Mouse (Mus musculus): ENCODE measurements around the gene Gm49366. TPM values are rescaled to one million over a fixed set of nuclear protein-coding genes. Genes with fewer than 3 reads are reported as not detected.
"Not testable (repeated sequence)": the region's sequence is repeated elsewhere in the genome, so short reads cannot be mapped to it uniquely, and the experiment has no call there.

Gm49366 gene
- total RNA-seq, 2 experiments from 2014 or later = 0.76 TPM; not detected in 1

DNA sequence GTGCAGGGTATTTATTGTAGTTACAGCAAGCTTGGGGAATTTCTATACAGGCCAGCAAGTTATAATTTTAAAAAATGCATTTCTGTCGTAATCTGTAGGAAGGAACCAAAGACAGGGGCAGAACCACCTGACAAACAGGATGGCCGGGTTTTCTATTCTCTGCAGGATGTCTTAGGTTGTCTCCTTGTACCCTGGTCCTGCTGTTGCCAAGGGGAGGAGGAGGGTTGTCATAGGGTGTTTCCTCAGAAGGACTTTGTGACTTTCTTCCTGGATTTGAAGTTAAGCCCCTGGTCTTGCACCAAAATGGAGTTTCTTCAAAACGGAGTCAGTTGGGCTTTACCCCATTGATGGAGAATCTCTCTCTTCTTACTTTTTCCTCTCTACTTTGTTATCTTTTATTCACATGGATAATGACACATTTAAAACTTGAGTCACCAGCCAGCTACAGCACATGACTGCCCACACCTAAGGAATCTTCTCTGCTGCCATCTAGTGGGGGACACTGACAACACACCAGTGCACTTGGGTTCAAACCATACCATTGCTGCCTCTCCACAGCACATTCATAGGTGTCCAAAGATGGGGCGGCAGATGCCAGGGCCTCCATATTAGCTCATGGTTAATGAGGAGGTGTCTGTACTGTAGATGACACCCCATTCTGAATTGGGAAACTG is 7.9 kb upstream of the Gm49366 start:
- intact Hi-C loops (cut with DNase I) = loop anchor here (1.0 to 10.0 kb wide), 3 partner anchors 57 to 318 kb away; no protein-coding TSS in a partner anchor
- DNase-seq = peak; percentile 81

DNA sequence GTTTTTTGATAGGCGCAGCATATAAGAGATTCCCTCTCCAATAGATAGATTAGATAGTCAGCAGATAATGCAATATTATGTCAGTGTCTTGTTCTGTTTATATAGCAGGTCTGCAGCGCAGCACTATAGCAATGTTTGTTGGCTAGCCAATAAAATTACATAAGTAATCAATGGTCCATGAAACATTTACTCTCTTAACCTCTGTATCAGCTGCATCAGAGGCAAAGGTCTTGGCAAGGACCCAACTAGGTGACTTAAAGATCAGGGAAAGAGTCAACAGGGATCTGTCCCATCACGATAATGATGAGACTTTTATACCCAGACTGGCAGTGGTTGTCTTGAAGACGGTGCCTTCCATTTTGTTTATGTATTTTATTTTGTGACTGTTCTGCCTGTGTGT is 5.9 kb upstream of the Gm49366 start:
- DNase-seq = no peak
- intact Hi-C loops (cut with DNase I) = loop anchor here (1.0 to 10.0 kb wide), 2 partner anchors 19 to 228 kb away; partner anchors contain the start of gene Acot3

GRCm38 (mm10) chr12:84033302-84033701 is 5.4 kb upstream of the Gm49366 start:
- DNase-seq = not testable (repeated sequence)
- intact Hi-C loops (cut with DNase I) = loop anchor here (1.0 to 10.0 kb wide), 2 partner anchors 19 to 229 kb away; partner anchors contain the start of gene Acot3

DNA sequence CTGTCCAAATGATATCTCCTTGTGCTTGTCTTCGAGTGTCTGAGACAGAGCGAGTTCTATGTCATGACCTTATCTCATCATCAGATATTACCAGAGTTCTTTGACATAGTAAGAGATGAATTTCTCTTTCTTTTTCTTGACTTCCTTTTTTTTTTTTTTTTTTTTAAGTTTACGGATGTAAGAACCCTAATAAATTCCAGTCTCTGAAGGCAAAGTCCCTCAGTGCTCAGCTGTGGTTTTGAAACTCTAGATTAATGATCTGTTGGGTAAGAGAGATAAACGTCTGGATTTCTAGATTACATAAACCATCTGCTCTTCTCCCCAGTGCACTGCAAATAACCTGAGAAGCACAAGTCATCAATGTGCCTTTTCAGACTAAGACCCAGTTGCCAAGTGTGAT is 4.6 kb upstream of the Gm49366 start:
- intact Hi-C loops (cut with DNase I) = loop anchor here (10.0 kb wide), 1 partner anchor 229 kb away; no protein-coding TSS in a partner anchor
- no peak for DNase-seq

DNA sequence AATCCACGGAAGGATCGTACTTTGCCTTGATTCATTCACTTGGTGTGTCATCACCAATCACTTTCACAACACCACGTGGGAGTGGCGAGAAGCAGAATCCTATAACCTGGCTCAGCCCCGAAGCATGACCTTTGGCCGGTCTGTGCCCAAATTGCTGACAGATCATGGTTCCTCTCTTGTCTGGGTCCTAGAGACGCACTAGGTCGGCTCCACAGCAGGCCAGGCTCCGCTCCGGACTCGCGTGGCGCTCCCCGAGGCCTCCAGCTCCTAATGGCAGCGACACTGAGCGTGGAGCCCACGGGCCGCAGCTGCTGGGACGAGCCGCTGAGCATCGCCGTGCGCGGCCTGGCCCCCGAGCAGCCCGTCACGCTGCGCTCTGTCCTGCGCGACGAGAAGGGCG is 494 bp upstream of the Gm49366 start, which contains the start of gene Acot4:
Acot4 (plus strand) TSS at position 139 of the 400 bp plus-strand sequence.
- intact Hi-C loops (cut with DNase I) = loop anchor here (10.0 kb wide), 1 partner anchor 233 kb away; no protein-coding TSS in a partner anchor
- not testable (repeated sequence) for DNase-seq

DNA sequence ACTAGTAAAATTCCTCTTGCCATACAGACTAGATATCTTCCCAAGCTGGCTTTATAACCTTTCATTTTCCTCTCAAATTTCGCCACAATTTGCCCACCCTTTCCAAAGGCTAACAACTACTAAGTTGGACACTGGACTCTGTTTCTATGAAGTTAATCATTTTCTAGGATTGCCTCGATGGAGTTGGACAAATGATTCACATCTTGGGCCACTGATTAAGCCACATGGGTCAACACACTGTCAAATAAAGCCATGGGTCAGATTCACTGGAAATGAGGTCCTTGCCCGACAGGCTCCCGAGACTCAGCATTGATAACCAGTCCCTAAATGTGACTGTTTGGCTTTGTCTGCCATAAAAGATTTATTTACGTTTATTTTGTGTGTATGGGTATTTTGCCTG is 3.5 kb downstream of the Gm49366 start:
- intact Hi-C loops (cut with DNase I) = no loop called here
- DNase-seq = no peak

DNA sequence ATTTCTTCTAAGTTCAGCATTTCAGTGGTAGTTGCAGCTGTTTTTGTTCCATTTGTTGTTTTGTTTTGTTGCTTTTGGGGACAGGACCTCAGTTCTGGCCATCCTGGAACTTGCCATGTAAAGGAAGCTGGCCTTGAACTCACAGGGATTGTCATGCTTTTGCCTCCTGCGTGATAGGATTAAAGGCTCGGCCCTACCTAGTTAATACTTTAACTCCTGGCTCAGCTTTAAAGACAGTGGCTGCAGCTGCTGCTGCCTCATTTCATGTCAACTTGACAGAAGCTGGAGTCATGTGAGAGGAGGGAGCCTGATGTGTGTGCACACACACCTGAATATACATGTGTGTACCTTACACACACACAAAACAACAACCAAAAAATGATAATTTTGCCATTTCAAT is 5.3 kb downstream of the Gm49366 start:
- DNase-seq = no peak
- intact Hi-C loops (cut with DNase I) = no loop called here

- DNase-seq = no peak
- intact Hi-C loops (cut with DNase I) = no loop called here
These were observed 8.2 kb downstream of the Gm49366 start for GRCm38 (mm10) chr12:84046906-84047305.

DNA sequence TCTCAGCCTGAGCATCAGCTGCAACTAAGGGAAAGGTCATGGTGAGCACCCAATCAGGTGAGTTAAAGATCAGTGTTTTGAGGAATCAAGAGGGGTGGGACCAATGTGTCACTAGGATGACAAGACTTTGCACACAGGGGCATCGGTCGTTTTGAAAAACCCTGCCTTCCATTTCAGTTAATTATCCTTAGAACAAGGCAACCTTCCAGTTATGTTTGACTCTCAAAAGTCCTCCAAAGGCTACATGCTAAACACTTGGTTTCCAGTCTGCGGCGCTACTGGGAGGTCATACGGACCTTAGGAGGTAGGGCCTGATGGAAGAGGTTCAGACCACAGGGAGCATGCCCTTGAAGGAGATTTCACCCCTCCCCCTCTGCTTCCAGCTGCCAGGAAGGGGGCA is 12.0 kb downstream of the Gm49366 start:
- intact Hi-C loops (cut with DNase I) = not testable (repeated sequence)

GRCm38 (mm10) chr12:84051937-84052474 is 13.3 kb downstream of the Gm49366 start, which contains the start of gene Acot3:
Acot3 (plus strand) TSS chr12:84052144.
- DNase-seq = no peak
- intact Hi-C loops (cut with DNase I) = loop anchor here (1.0 kb wide), 1 partner anchor 19 kb away; no protein-coding TSS in a partner anchor

More for the DNA sequence above, 12.0 kb downstream of the Gm49366 start:
- not testable (repeated sequence) for DNase-seq

DNA sequence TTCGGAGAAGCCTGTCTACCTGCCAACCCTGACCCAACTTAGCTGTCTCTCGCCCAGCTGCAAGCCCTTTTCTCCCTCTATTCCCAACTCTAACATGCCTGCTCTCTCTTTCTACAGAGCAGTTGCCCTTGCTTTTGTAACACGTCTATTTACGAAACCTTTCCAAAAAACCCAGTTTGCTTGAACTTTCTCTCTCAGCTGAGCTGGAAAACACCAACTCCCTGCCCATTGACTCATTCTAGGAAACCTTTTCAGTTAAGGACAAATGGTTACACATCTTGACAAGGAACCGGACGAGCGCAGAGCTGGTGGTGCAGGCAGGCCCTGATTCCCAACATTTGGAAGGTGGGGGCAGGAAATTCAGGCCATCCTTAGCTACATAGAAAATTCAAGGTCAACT is 13.9 kb downstream of the Gm49366 start:
- intact Hi-C loops (cut with DNase I) = loop anchor here (1.0 kb wide), 1 partner anchor 19 kb away; no protein-coding TSS in a partner anchor
- DNase-seq = no peak

DNA sequence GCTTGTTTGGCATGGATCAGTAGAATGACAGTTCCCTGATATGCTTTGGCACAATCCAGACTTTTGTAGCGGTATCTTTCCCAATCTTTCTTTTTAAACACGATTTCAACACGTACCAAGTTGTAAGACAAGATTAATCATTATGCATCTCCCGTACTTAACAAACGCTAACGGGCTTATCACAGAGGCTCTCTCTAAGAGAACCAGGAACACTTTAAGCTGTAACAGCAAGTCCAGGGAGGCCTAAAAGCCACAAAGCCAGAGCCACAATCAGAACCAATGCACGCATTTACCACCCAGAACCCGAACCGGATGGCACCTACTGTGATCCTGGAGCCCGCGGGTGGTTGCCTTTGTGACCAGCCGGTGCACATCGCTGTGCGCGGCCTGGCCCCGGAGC is 14.4 kb downstream of the Gm49366 start:
- intact Hi-C loops (cut with DNase I) = no loop called here
- no peak for DNase-seq

DNA sequence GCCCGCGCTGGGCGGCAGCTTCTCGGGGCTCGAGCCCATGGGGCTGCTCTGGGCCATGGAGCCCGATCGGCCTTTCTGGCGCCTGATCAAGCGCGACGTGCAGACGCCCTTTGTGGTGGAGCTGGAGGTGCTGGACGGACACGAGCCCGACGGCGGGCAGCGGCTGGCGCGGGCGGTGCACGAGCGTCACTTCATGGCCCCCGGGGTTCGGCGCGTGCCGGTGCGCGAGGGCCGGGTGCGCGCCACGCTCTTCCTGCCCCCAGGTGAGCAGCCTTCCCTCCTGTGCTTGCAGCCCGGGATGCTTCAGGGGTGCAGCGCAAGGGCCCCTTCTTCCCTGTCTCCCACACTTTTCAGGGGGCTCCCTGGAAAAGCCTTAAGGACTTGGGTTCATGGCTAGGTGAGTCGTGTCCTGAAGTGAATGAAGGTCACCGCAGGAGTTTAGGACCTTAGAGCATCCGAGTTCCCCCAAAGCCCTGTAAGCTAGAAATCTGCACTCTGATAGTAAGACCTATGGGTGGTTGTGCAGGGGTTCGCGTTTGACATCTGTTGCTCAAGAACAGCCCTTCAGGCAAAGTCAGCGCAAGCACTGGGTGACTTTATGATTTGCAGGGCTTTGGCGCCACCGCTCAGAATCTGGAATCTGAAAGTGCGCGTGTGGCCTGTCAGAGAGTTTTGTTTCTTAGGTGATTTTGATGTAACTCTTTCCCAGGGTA is 15.1 kb downstream of the Gm49366 start:
- no peak for DNase-seq

GRCm38 (mm10) chr12:84060946-84061345 is 22.2 kb downstream of the Gm49366 start:
- no peak for DNase-seq
- intact Hi-C loops (cut with DNase I) = loop anchor here (1.0 to 10.0 kb wide), 2 partner anchors 89 to 346 kb away; no protein-coding TSS in a partner anchor

More for the DNA sequence above, 15.1 kb downstream of the Gm49366 start:
- intact Hi-C loops (cut with DNase I) = no loop called here

GRCm38 (mm10) chr12:84062336-84062735 is 23.6 kb downstream of the Gm49366 start:
- intact Hi-C loops (cut with DNase I) = loop anchor here (10.0 kb wide), 1 partner anchor 348 kb away; no protein-coding TSS in a partner anchor
- no peak for DNase-seq

DNA sequence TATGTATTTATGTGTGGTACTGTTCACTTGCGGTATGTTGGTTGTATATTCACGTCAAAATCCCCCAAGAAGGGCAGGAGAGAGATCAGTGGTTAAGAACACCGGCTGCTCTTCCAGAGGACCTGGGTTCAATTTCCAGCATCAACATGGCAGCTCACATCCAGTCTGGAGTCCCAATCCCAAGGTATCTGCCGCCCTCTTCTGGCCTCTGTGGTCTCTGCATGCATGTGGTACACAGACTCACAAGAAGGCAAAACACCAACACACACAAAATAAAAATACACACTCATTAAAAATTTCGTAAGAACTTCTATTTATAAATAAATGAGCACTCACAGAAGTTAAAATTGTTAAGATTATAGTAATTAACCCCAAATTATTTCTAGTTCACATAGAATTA is 24.5 kb downstream of the Gm49366 start:
- intact Hi-C loops (cut with DNase I) = loop anchor here (10.0 kb wide), 1 partner anchor 348 kb away; no protein-coding TSS in a partner anchor
- no peak for DNase-seq

- intact Hi-C loops (cut with DNase I) = loop anchor here (10.0 kb wide), 1 partner anchor 349 kb away; no protein-coding TSS in a partner anchor
- no peak for DNase-seq
These were observed 25.1 kb downstream of the Gm49366 start for GRCm38 (mm10) chr12:84063833-84064232.

- intact Hi-C loops (cut with DNase I) = loop anchor here (10.0 kb wide), 1 partner anchor 350 kb away; no protein-coding TSS in a partner anchor
These were observed 25.9 kb downstream of the Gm49366 start for GRCm38 (mm10) chr12:84064621-84065020.

DNA sequence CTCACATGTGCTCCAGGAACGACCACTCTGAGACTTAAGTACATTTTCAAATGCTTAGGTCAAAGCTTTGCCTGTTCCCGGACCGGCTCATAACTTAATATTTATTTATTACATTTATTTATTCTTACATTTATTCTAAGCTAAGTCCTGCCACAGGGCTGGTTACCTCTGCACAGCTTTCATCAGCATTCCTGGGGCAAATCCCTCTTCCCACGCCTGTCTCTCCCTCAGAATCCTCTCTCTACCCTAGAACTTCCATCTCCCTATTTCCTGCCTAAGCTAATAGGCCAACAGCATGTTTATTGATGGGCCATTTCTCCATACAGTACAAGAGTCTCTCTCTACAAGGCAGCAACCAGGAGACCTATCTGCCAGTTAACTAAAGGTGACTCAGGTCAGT is 29.0 kb downstream of the Gm49366 start:
- intact Hi-C loops (cut with DNase I) = loop anchor here (10.0 kb wide), 1 partner anchor 353 kb away; no protein-coding TSS in a partner anchor
- DNase-seq = no peak

More at GRCm38 (mm10) chr12:84064621-84065020, 25.9 kb downstream of the Gm49366 start:
- no peak for DNase-seq

GRCm38 (mm10) chr12:84068296-84068695 is 29.6 kb downstream of the Gm49366 start:
- intact Hi-C loops (cut with DNase I) = loop anchor here (10.0 kb wide), 1 partner anchor 353 kb away; no protein-coding TSS in a partner anchor
- DNase-seq = no peak
